ENCODE assay signal across 29 mouse cellular contexts in genomic region chr2:154185748-154186147, GRCm38 (mm10). TPM values are rescaled to one million over a fixed set of nuclear protein-coding genes. Genes with fewer than 3 reads are reported as not detected.
DNase-seq lines count a peak whose midpoint lies in the region; ATAC-seq and TF ChIP-seq lines count a peak whose summit lies in the region.
"Had no signal": no experiment of that assay in that cellular context is flagged by ENCODE, and none has a peak within 500 bp of the region (broad histone marks: within the 10 kb centered on the region; RNA-seq: fewer than 3 reads in every experiment).

No protein-coding gene starts in this region.

- DNase-seq in frontal cortex, postnatal 36 days (ENCODE audit: low spot score in 2 of 2) = no peak
- DNase-seq in heart, postnatal 0 days (ENCODE audit: low spot score) = peak; percentile 42
- no peak for DNase-seq in heart, embryonic 10.5 days (ENCODE audit: low spot score)
- peak; percentile 56 for DNase-seq in lung, postnatal 0 days (ENCODE audit: low spot score)
- DNase-seq in lung, postnatal 4 days = no peak
- DNase-seq in brain, adult 2 months (ENCODE audit: low read depth, low spot score) = peak; percentile 45
- DNase-seq: adrenal gland, postnatal 36 days; cerebellum, adult 18-20 months; cerebellum, postnatal 25 days; embryo, embryonic 11 days; gastrocnemius, postnatal 10 days; kidney, adult 2 months; kidney, postnatal 36 days; liver, postnatal 0 days; thymus, postnatal 25 days had no signal

- no peak overlapping the region for H3K9ac ChIP-seq in heart, postnatal 0 days (replicated peaks; ENCODE audit: low read depth, low read length)
- H3K9ac ChIP-seq in lung, postnatal 0 days (replicated peaks; ENCODE audit: low read depth) = no peak overlapping the region
- H3K9ac ChIP-seq: hindbrain, embryonic 12.5 days; liver, postnatal 0 days; midbrain, embryonic 15.5 days; neural tube, embryonic 15.5 days had no signal

- H3K36me3 ChIP-seq in heart, postnatal 0 days (replicated peaks; ENCODE audit: control insufficient read depth, insufficient read depth, low read length) = no peaks in the 10 kb centered on the region
- H3K36me3 ChIP-seq in heart, embryonic 10.5 days = no peaks in the 10 kb centered on the region
- H3K36me3 ChIP-seq in lung, postnatal 0 days (ENCODE audit: insufficient read depth, low read length) = no peaks in the 10 kb centered on the region
- H3K36me3 ChIP-seq: hindbrain, embryonic 12.5 days; limb, embryonic 10.5 days; midbrain, embryonic 15.5 days; neural tube, embryonic 15.5 days had no signal

- peak; percentile 80 for ATAC-seq in frontal cortex, adult (ENCODE audit: low TSS enrichment)
- ATAC-seq in heart, postnatal 0 days (ENCODE audit: insufficient read depth, low read depth) = 0 out of 2 replicates have a peak, but pooled peaks have one; percentile 43
- ATAC-seq in lung, postnatal 0 days = peak; percentile 87
- ATAC-seq: liver, postnatal 0 days; midbrain, embryonic 15.5 days had no signal

- H3K27me3 ChIP-seq in heart, postnatal 0 days (ENCODE audit: control insufficient read depth, insufficient read depth, low read length) = no peaks in the 10 kb centered on the region
- no peaks in the 10 kb centered on the region for H3K27me3 ChIP-seq in heart, embryonic 10.5 days (ENCODE audit: insufficient read depth, poor library complexity, severe bottlenecking)
- H3K27me3 ChIP-seq in lung, postnatal 0 days (replicated peaks; ENCODE audit: insufficient read depth, low read length) = no peaks in the 10 kb centered on the region
- H3K27me3 ChIP-seq: hindbrain, embryonic 12.5 days; midbrain, embryonic 15.5 days; neural tube, embryonic 15.5 days had no signal

- TF ChIP-seq EP300 in heart, postnatal 0 days (IDR thresholded peaks at IDR 0.05; ENCODE audit: low read depth) = no peak
- 0 out of 2 replicates have a peak, but pooled peaks have one; percentile 4 for TF ChIP-seq EP300 in lung, postnatal 0 days (IDR thresholded peaks at IDR 0.05)

- peak overlapping the region; percentile 36; the same call in 1 of the 2 replicates for H3K27ac ChIP-seq in heart, postnatal 0 days (ENCODE audit: low read depth)
- H3K27ac ChIP-seq in heart, embryonic 10.5 days = no peak overlapping the region
- H3K27ac ChIP-seq in lung, postnatal 0 days (ENCODE audit: low read length) = peak overlapping the region; percentile 86
- H3K27ac ChIP-seq: hindbrain, embryonic 12.5 days; limb, embryonic 10.5 days; midbrain, embryonic 15.5 days; neural tube, embryonic 15.5 days had no signal

- H3K9me3 ChIP-seq in heart, postnatal 0 days (replicated peaks; ENCODE audit: control insufficient read depth, low read length) = no peaks in the 10 kb centered on the region
- H3K9me3 ChIP-seq in heart, embryonic 10.5 days = no peaks in the 10 kb centered on the region
- H3K9me3 ChIP-seq in lung, postnatal 0 days (ENCODE audit: low read length) = no peaks in the 10 kb centered on the region
- H3K9me3 ChIP-seq: hindbrain, embryonic 12.5 days; limb, embryonic 10.5 days; midbrain, embryonic 15.5 days; neural tube, embryonic 15.5 days had no signal

- WGBS in heart, postnatal 0 days = 64% methylated on average over 3 of the region's 3 CpGs
- 80% methylated on average over 3 of the region's 3 CpGs for WGBS in heart, embryonic 10.5 days
- WGBS in lung, postnatal 0 days = 44% methylated on average over 3 of the region's 3 CpGs

- no peak overlapping the region for H3K4me3 ChIP-seq in heart, postnatal 0 days (ENCODE audit: low read depth, low read length)
- no peak overlapping the region for H3K4me3 ChIP-seq in heart, embryonic 10.5 days
- no peak overlapping the region for H3K4me3 ChIP-seq in lung, postnatal 0 days (ENCODE audit: low read depth, low read length)
- H3K4me3 ChIP-seq: hindbrain, embryonic 12.5 days; limb, embryonic 10.5 days; midbrain, embryonic 15.5 days; myocyte; neural tube, embryonic 15.5 days had no signal

- TF ChIP-seq CTCF in heart, postnatal 0 days (IDR thresholded peaks at IDR 0.05; ENCODE audit: low read depth) = no peak
- no peak for TF ChIP-seq CTCF in lung, postnatal 0 days (IDR thresholded peaks at IDR 0.05)

- H3K4me2 ChIP-seq in heart, postnatal 0 days (ENCODE audit: low read depth, low read length) = no peak overlapping the region
- H3K4me2 ChIP-seq in lung, postnatal 0 days (replicated peaks; ENCODE audit: low read depth, low read length) = no peak overlapping the region
- H3K4me2 ChIP-seq: heart, embryonic 11.5 days; hindbrain, embryonic 12.5 days; midbrain, embryonic 15.5 days; neural tube, embryonic 15.5 days had no signal

- peaks cover 4% of the 10 kb centered on the region; the same call in 1 of the 2 replicates for H3K4me1 ChIP-seq in heart, postnatal 0 days (ENCODE audit: control insufficient read depth, insufficient read depth)
- no peaks in the 10 kb centered on the region for H3K4me1 ChIP-seq in heart, embryonic 10.5 days
- H3K4me1 ChIP-seq in lung, postnatal 0 days (ENCODE audit: insufficient read depth, low read depth, low read length) = no peaks in the 10 kb centered on the region
- H3K4me1 ChIP-seq: hindbrain, embryonic 12.5 days; midbrain, embryonic 15.5 days; neural tube, embryonic 15.5 days had no signal

RNA-seq across cellular contexts. Expression of gene Bpifb1, which starts 4.9 kb away (rescaled TPM):
- total RNA-seq in heart, postnatal 0 days (2014; rRNA removed; ENCODE audit: low replicate concordance) = 5.8 TPM in 1 of 2 replicates, not detected in the other
- polyA plus RNA-seq in heart, postnatal 0 days (2015; fragmentation: Nextera tagmentation; extraction: Ambion mirVana) = 0.38 and 1.1 TPM in 2 replicates
- polyA plus RNA-seq in heart, embryonic 10.5 days (2016; fragmentation: Nextera tagmentation; extraction: Ambion mirVana) = 0.39 TPM in 1 of 2 replicates, not detected in the other
- 7.3 and 7.4 TPM in 2 replicates for polyA plus RNA-seq in lung, postnatal 0 days (2015; fragmentation: Nextera tagmentation; extraction: Ambion mirVana)
- total RNA-seq: adrenal gland, postnatal 36 days; CH12.LX; gastrocnemius, postnatal 10 days; liver, adult 2 months; megakaryocyte-erythroid progenitor cell, adult 5-6 weeks; MEL had no signal
- polyA plus RNA-seq: forebrain, embryonic 11.5 days; hindbrain, embryonic 12.5 days; kidney, adult 2 months; limb, embryonic 10.5 days; liver, adult 2 months; myocyte; neural tube, embryonic 15.5 days had no signal

RNA-seq across cellular contexts. Expression of gene Bpifa5, which starts 23.3 kb away (rescaled TPM):
- not detected in 2 replicates for total RNA-seq in heart, postnatal 0 days (2014; rRNA removed; ENCODE audit: low replicate concordance)
- not detected in 2 replicates for polyA plus RNA-seq in heart, postnatal 0 days (2015; fragmentation: Nextera tagmentation; extraction: Ambion mirVana)
- polyA plus RNA-seq in heart, embryonic 10.5 days (2016; fragmentation: Nextera tagmentation; extraction: Ambion mirVana) = not detected in 2 replicates
- polyA plus RNA-seq in lung, postnatal 0 days (2015; fragmentation: Nextera tagmentation; extraction: Ambion mirVana) = not detected in 2 replicates
- total RNA-seq: adrenal gland, postnatal 36 days; CH12.LX; gastrocnemius, postnatal 10 days; left cerebral cortex, adult 18-20 months; liver, adult 2 months; megakaryocyte-erythroid progenitor cell, adult 5-6 weeks; MEL had no signal
- polyA plus RNA-seq: forebrain, embryonic 11.5 days; frontal cortex, adult 2 months; heart, embryonic 11.5 days; hindbrain, embryonic 12.5 days; kidney, adult 2 months; limb, embryonic 10.5 days; liver, adult 2 months; liver, postnatal 0 days; midbrain, embryonic 15.5 days; myocyte; neural tube, embryonic 15.5 days had no signal

RNA-seq across cellular contexts. Expression of gene Bpifb5, which starts 37.8 kb away (rescaled TPM):
- 1.2 TPM in 1 of 2 replicates, not detected in the other for total RNA-seq in heart, postnatal 0 days (2014; rRNA removed; ENCODE audit: low replicate concordance)
- polyA plus RNA-seq in heart, postnatal 0 days (2015; fragmentation: Nextera tagmentation; extraction: Ambion mirVana) = 0.18 and 0.37 TPM in 2 replicates
- polyA plus RNA-seq in heart, embryonic 10.5 days (2016; fragmentation: Nextera tagmentation; extraction: Ambion mirVana) = 0.48 and 0.51 TPM in 2 replicates
- polyA plus RNA-seq in lung, postnatal 0 days (2015; fragmentation: Nextera tagmentation; extraction: Ambion mirVana) = 18.2 and 20.4 TPM in 2 replicates
- total RNA-seq: CH12.LX; gastrocnemius, postnatal 10 days; left cerebral cortex, adult 18-20 months; liver, adult 2 months; megakaryocyte-erythroid progenitor cell, adult 5-6 weeks; MEL had no signal
- polyA plus RNA-seq: forebrain, embryonic 11.5 days; liver, adult 2 months; liver, postnatal 0 days; myocyte had no signal

RNA-seq across cellular contexts. Expression of gene Bpifa1, which starts 43.1 kb away (rescaled TPM):
- not detected in 2 replicates for total RNA-seq in heart, postnatal 0 days (2014; rRNA removed; ENCODE audit: low replicate concordance)
- polyA plus RNA-seq in heart, postnatal 0 days (2015; fragmentation: Nextera tagmentation; extraction: Ambion mirVana) = 0.66 TPM in 1 of 2 replicates, not detected in the other
- not detected in 2 replicates for polyA plus RNA-seq in heart, embryonic 10.5 days (2016; fragmentation: Nextera tagmentation; extraction: Ambion mirVana)
- polyA plus RNA-seq in lung, postnatal 0 days (2015; fragmentation: Nextera tagmentation; extraction: Ambion mirVana) = 5.1 and 5.4 TPM in 2 replicates
- total RNA-seq: adrenal gland, postnatal 36 days; CH12.LX; gastrocnemius, postnatal 10 days; left cerebral cortex, adult 18-20 months; liver, adult 2 months; megakaryocyte-erythroid progenitor cell, adult 5-6 weeks; MEL had no signal
- polyA plus RNA-seq: forebrain, embryonic 11.5 days; frontal cortex, adult 2 months; heart, embryonic 11.5 days; hindbrain, embryonic 12.5 days; kidney, adult 2 months; limb, embryonic 10.5 days; liver, adult 2 months; liver, postnatal 0 days; midbrain, embryonic 15.5 days; myocyte; neural tube, embryonic 15.5 days had no signal

RNA-seq across cellular contexts. Expression of gene Bpifa3, which starts 55.6 kb away (rescaled TPM):
- not detected in 2 replicates for total RNA-seq in heart, postnatal 0 days (2014; rRNA removed; ENCODE audit: low replicate concordance)
- polyA plus RNA-seq in heart, postnatal 0 days (2015; fragmentation: Nextera tagmentation; extraction: Ambion mirVana) = not detected in 2 replicates
- not detected in 2 replicates for polyA plus RNA-seq in heart, embryonic 10.5 days (2016; fragmentation: Nextera tagmentation; extraction: Ambion mirVana)
- not detected in 2 replicates for polyA plus RNA-seq in lung, postnatal 0 days (2015; fragmentation: Nextera tagmentation; extraction: Ambion mirVana)
- total RNA-seq: adrenal gland, postnatal 36 days; CH12.LX; gastrocnemius, postnatal 10 days; left cerebral cortex, adult 18-20 months; liver, adult 2 months; megakaryocyte-erythroid progenitor cell, adult 5-6 weeks; MEL had no signal
- polyA plus RNA-seq: forebrain, embryonic 11.5 days; frontal cortex, adult 2 months; heart, embryonic 11.5 days; hindbrain, embryonic 12.5 days; kidney, adult 2 months; limb, embryonic 10.5 days; liver, adult 2 months; liver, postnatal 0 days; midbrain, embryonic 15.5 days; myocyte; neural tube, embryonic 15.5 days had no signal

Comparison
In these comparisons a context has a peak if more than half of its experiments do, and no peak if none do; other contexts are left out.
1. DNase-seq: peak in heart, postnatal 0 days (single experiment), lung, postnatal 0 days (single experiment) and brain, adult 2 months (single experiment); none in frontal cortex, postnatal 36 days (0 of 2), heart, embryonic 10.5 days (single experiment) and lung, postnatal 4 days (0 of 2).
2. RNA of gene Bpifb5, which starts 37.8 kb away (polyA plus RNA-seq): 18.2 to 20.4 TPM in lung, postnatal 0 days; 0.48 to 0.51 TPM in heart, embryonic 10.5 days and 0.18 to 0.37 TPM in heart, postnatal 0 days; every median in the first group is over 10 times any median in the second.
3. Peak in every context shown above with its lines, with median percentiles within 50 percentile points of each other: ATAC-seq.